Mouse (Mus musculus): ENCODE results near the gene Dcst1. TPM values are rescaled to one million over a fixed set of nuclear protein-coding genes. Genes with fewer than 3 reads are reported as not detected.

The Dcst1 gene
- polyA plus RNA-seq, 1 experiment, result 0.20 TPM

GRCm38 (mm10) chr3:89332013-89332412 lies 33.0 kb downstream of the Dcst1 start:
- Histone ChIP-seq H3K4me3 (ENCODE audit: insufficient read depth, poor library complexity, severe bottlenecking) (no peak overlapping the region), H3K27me3 (ENCODE audit: control insufficient read depth, insufficient read depth, insufficient read length) (peaks cover 6% of the 10 kb centered on the region), H3K36me3 (ENCODE audit: control insufficient read depth, insufficient read depth) (no peaks in the 10 kb centered on the region), H3K79me2 (ENCODE audit: control insufficient read depth, insufficient read depth) (peaks cover 12% of the 10 kb centered on the region), H3ac (ENCODE audit: control insufficient read depth, insufficient read length, low read depth) (no peak overlapping the region), H3K79me3 (ENCODE audit: low read depth) (no peaks in the 10 kb centered on the region)
- TF ChIP-seq MYOG (IDR thresholded peaks at IDR 0.05; ENCODE audit: control insufficient read depth, extremely low read depth, insufficient read length) (no peak), USF1 (IDR thresholded peaks at IDR 0.05; ENCODE audit: low read depth) (no peak), CTCF (IDR thresholded peaks at IDR 0.05; ENCODE audit: control insufficient read depth, insufficient read depth, insufficient read length) (no peak), FOSL1 (IDR thresholded peaks at IDR 0.05; ENCODE audit: insufficient read depth, low read length, poor library complexity, severe bottlenecking) (no peak), CEBPB (IDR thresholded peaks at IDR 0.05; ENCODE audit: low read depth) (no peak), MAX (IDR thresholded peaks at IDR 0.05) (no peak)

- Histone ChIP-seq H3K79me3 (ENCODE audit: low read depth) (no peaks in the 10 kb centered on the region), H3K36me3 (ENCODE audit: control insufficient read depth, insufficient read depth) (no peaks in the 10 kb centered on the region), H3ac (ENCODE audit: control insufficient read depth, insufficient read length, low read depth) (no peak overlapping the region), H3K79me2 (ENCODE audit: control insufficient read depth, insufficient read depth) (peaks cover 9% of the 10 kb centered on the region), H3K4me3 (ENCODE audit: insufficient read depth, poor library complexity, severe bottlenecking) (no peak overlapping the region), H3K27me3 (ENCODE audit: control insufficient read depth, insufficient read depth, insufficient read length) (peaks cover 6% of the 10 kb centered on the region)
- TF ChIP-seq CTCF (IDR thresholded peaks at IDR 0.05; ENCODE audit: control insufficient read depth, insufficient read depth, insufficient read length) (no peak), MAX (IDR thresholded peaks at IDR 0.05) (no peak), CEBPB (IDR thresholded peaks at IDR 0.05; ENCODE audit: low read depth) (no peak), MYOG (IDR thresholded peaks at IDR 0.05; ENCODE audit: control insufficient read depth, extremely low read depth, insufficient read length) (no peak), MYOD1 (IDR thresholded peaks at IDR 0.05; ENCODE audit: control insufficient read depth, insufficient read length, low read depth) (no peak), USF1 (IDR thresholded peaks at IDR 0.05; ENCODE audit: low read depth) (no peak), FOSL1 (IDR thresholded peaks at IDR 0.05; ENCODE audit: insufficient read depth, low read length, poor library complexity, severe bottlenecking) (no peak)
Observed at GRCm38 (mm10) chr3:89331561-89331960, 33.5 kb downstream of the Dcst1 start.

- Histone ChIP-seq H3K36me3 (ENCODE audit: control insufficient read depth, insufficient read depth) (no peaks in the 10 kb centered on the region), H3K79me3 (ENCODE audit: low read depth) (no peaks in the 10 kb centered on the region), H3K4me3 (ENCODE audit: insufficient read depth, poor library complexity, severe bottlenecking) (no peak overlapping the region), H3ac (ENCODE audit: control insufficient read depth, insufficient read length, low read depth) (no peak overlapping the region), H3K79me2 (ENCODE audit: control insufficient read depth, insufficient read depth) (peaks cover 5% of the 10 kb centered on the region), H3K27me3 (ENCODE audit: control insufficient read depth, insufficient read depth, insufficient read length) (peaks cover 6% of the 10 kb centered on the region)
- no peak for TF ChIP-seq MYOD1 (IDR thresholded peaks at IDR 0.05; ENCODE audit: control insufficient read depth, insufficient read length, low read depth)
- TF ChIP-seq CEBPB (IDR thresholded peaks at IDR 0.05; ENCODE audit: low read depth), result no peak
- TF ChIP-seq MAX (IDR thresholded peaks at IDR 0.05), result no peak
- no peak for TF ChIP-seq CTCF (IDR thresholded peaks at IDR 0.05; ENCODE audit: control insufficient read depth, insufficient read depth, insufficient read length)
- no peak for TF ChIP-seq MYOG (IDR thresholded peaks at IDR 0.05; ENCODE audit: control insufficient read depth, extremely low read depth, insufficient read length)
- no peak for TF ChIP-seq USF1 (IDR thresholded peaks at IDR 0.05; ENCODE audit: low read depth)
- TF ChIP-seq FOSL1 (IDR thresholded peaks at IDR 0.05; ENCODE audit: insufficient read depth, low read length, poor library complexity, severe bottlenecking), result no peak
Observed at GRCm38 (mm10) chr3:89330948-89331347, 34.1 kb downstream of the Dcst1 start.

- Histone ChIP-seq H3K36me3 (ENCODE audit: control insufficient read depth, insufficient read depth) (no peaks in the 10 kb centered on the region), H3K79me2 (ENCODE audit: control insufficient read depth, insufficient read depth) (no peaks in the 10 kb centered on the region), H3K79me3 (ENCODE audit: low read depth) (no peaks in the 10 kb centered on the region), H3K27me3 (ENCODE audit: control insufficient read depth, insufficient read depth, insufficient read length) (peaks cover 6% of the 10 kb centered on the region), H3ac (ENCODE audit: control insufficient read depth, insufficient read length, low read depth) (no peak overlapping the region), H3K4me3 (ENCODE audit: insufficient read depth, poor library complexity, severe bottlenecking) (no peak overlapping the region)
- TF ChIP-seq CTCF (IDR thresholded peaks at IDR 0.05; ENCODE audit: control insufficient read depth, insufficient read depth, insufficient read length) (no peak), MAX (IDR thresholded peaks at IDR 0.05) (no peak), CEBPB (IDR thresholded peaks at IDR 0.05; ENCODE audit: low read depth) (no peak), MYOG (IDR thresholded peaks at IDR 0.05; ENCODE audit: control insufficient read depth, extremely low read depth, insufficient read length) (no peak), FOSL1 (IDR thresholded peaks at IDR 0.05; ENCODE audit: insufficient read depth, low read length, poor library complexity, severe bottlenecking) (no peak), MYOD1 (IDR thresholded peaks at IDR 0.05; ENCODE audit: control insufficient read depth, insufficient read length, low read depth) (no peak)
Observed at GRCm38 (mm10) chr3:89330346-89330745, 34.7 kb downstream of the Dcst1 start.

- peaks cover 6% of the 10 kb centered on the region for H3K27me3 ChIP-seq (ENCODE audit: control insufficient read depth, insufficient read depth, insufficient read length)
- no peaks in the 10 kb centered on the region for H3K79me3 ChIP-seq (ENCODE audit: low read depth)
- H3K36me3 ChIP-seq (ENCODE audit: control insufficient read depth, insufficient read depth), result no peaks in the 10 kb centered on the region
- H3K4me3 ChIP-seq (ENCODE audit: insufficient read depth, poor library complexity, severe bottlenecking), result no peak overlapping the region
- H3K79me2 ChIP-seq (ENCODE audit: control insufficient read depth, insufficient read depth), result no peaks in the 10 kb centered on the region
- TF ChIP-seq MAX (IDR thresholded peaks at IDR 0.05) (no peak), FOSL1 (IDR thresholded peaks at IDR 0.05; ENCODE audit: insufficient read depth, low read length, poor library complexity, severe bottlenecking) (no peak), CTCF (IDR thresholded peaks at IDR 0.05; ENCODE audit: control insufficient read depth, insufficient read depth, insufficient read length) (no peak), CEBPB (IDR thresholded peaks at IDR 0.05; ENCODE audit: low read depth) (no peak), MYOG (IDR thresholded peaks at IDR 0.05; ENCODE audit: control insufficient read depth, extremely low read depth, insufficient read length) (no peak), USF1 (IDR thresholded peaks at IDR 0.05; ENCODE audit: low read depth) (no peak), MYOD1 (IDR thresholded peaks at IDR 0.05; ENCODE audit: control insufficient read depth, insufficient read length, low read depth) (no peak)
- no peak overlapping the region for H3ac ChIP-seq (ENCODE audit: control insufficient read depth, insufficient read length, low read depth)
Observed at GRCm38 (mm10) chr3:89328623-89329022, 36.4 kb downstream of the Dcst1 start.

- H3K4me3 ChIP-seq (ENCODE audit: insufficient read depth, poor library complexity, severe bottlenecking), result no peak overlapping the region
- H3K79me3 ChIP-seq (ENCODE audit: low read depth), result no peaks in the 10 kb centered on the region
- H3K79me2 ChIP-seq (ENCODE audit: control insufficient read depth, insufficient read depth), result no peaks in the 10 kb centered on the region
- H3K36me3 ChIP-seq (ENCODE audit: control insufficient read depth, insufficient read depth), result no peaks in the 10 kb centered on the region
- peaks cover 6% of the 10 kb centered on the region for H3K27me3 ChIP-seq (ENCODE audit: control insufficient read depth, insufficient read depth, insufficient read length)
- no peak overlapping the region for H3ac ChIP-seq (ENCODE audit: control insufficient read depth, insufficient read length, low read depth)
- no peak for TF ChIP-seq USF1 (IDR thresholded peaks at IDR 0.05; ENCODE audit: low read depth)
- TF ChIP-seq MYOG (IDR thresholded peaks at IDR 0.05; ENCODE audit: control insufficient read depth, extremely low read depth, insufficient read length), result no peak
- no peak for TF ChIP-seq MYOD1 (IDR thresholded peaks at IDR 0.05; ENCODE audit: control insufficient read depth, insufficient read length, low read depth)
- no peak for TF ChIP-seq MAX (IDR thresholded peaks at IDR 0.05)
- TF ChIP-seq CTCF (IDR thresholded peaks at IDR 0.05; ENCODE audit: control insufficient read depth, insufficient read depth, insufficient read length), result no peak
- no peak for TF ChIP-seq CEBPB (IDR thresholded peaks at IDR 0.05; ENCODE audit: low read depth)
Observed at GRCm38 (mm10) chr3:89327371-89327870, 37.6 kb downstream of the Dcst1 start.
